Mouse (Mus musculus): ENCODE measurements around the gene Dnah2.

DNA sequence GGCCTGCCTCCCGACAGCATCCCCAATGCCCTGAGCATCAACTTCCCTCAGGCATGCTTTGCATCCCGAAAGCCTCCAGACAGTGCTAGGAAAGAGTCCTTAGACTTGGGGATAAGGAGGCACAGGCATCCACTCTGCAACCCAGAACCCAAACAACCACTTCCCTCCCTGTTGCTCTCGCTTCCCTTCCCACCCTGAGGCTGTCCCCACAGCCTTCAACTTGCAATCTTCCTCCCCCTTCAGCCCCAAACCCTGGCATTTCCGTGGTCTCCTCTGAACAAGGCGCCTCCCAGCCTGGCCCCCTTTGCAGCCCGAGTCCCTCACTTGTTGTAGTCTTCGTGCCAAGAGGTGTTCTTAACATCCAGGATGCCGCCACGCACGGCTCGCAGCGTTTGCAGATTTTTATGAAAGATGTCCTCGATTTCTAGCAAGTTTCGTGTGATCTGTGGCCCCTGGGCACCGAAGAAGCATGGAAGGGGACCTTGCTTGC lies 32.7 kb downstream of the Dnah2 start:
- no peak for TF ChIP-seq POLR2A (IDR thresholded peaks at IDR 0.05; ENCODE audit: low read depth, low read length)
- no peak for TF ChIP-seq CTCF (IDR thresholded peaks at IDR 0.05; ENCODE audit: extremely low read depth, insufficient read length, insufficient replicate concordance, low read depth, low read length)
